Mouse (Mus musculus): Measurements from ENCODE around the gene Ppp3ca. TPM values are rescaled to one million over a fixed set of nuclear protein-coding genes. Genes with fewer than 3 reads are reported as not detected.
A peak's percentile ranks its signal among the peaks of the same experiment; 100 is the strongest.

Ppp3ca gene
- total RNA-seq (2014; rRNA removed) (159 and 180 TPM in 2 replicates), polyA plus RNA-seq (2015; fragmentation: Nextera tagmentation; extraction: Ambion mirVana) (161 and 184 TPM in 2 replicates)

- DNase-seq (ENCODE audit: low spot score) (no peak), ATAC-seq (ENCODE audit: low FRiP score) (no peak)
- 1% methylated on average over 15 of the region's 43 CpGs for WGBS
- peak within 1 kb of the TSS; percentile 95 for H3K27ac ChIP-seq (ENCODE audit: low read depth, low read length)
- no peak; the same call in 1 of the 2 replicates for TF ChIP-seq CTCF (IDR thresholded peaks at IDR 0.05)
- H3K4me3 ChIP-seq (ENCODE audit: low read depth, low read length) = peak within 1 kb of the TSS; percentile 96
- no peaks in the 10 kb centered on the region for H3K27me3 ChIP-seq (ENCODE audit: insufficient read depth, low read length)
- H3K36me3 ChIP-seq (ENCODE audit: insufficient read depth, low read length) = no peaks in the 10 kb centered on the region
- H3K9ac ChIP-seq (replicated peaks; ENCODE audit: low read length, poor library complexity, severe bottlenecking) = peak within 1 kb of the TSS; percentile 93
- H3K4me2 ChIP-seq (ENCODE audit: low read depth, low read length, poor library complexity, severe bottlenecking) = peak within 1 kb of the TSS; percentile 80
- no peaks in the 10 kb centered on the region for H3K9me3 ChIP-seq (ENCODE audit: low read length)
- H3K4me1 ChIP-seq (ENCODE audit: insufficient read depth, low read length) = 0 out of 2 replicates have a peak, but pooled peaks cover 2% of the 10 kb centered on the region
Observed at GRCm38 (mm10) chr3:136670110-136670359, at the start of gene Ppp3ca. Ppp3ca (plus strand) TSS chr3:136670124.

- Histone ChIP-seq H3K27ac (ENCODE audit: low read depth, low read length) (no peak overlapping the region), H3K27me3 (ENCODE audit: insufficient read depth, low read length) (no peaks in the 10 kb centered on the region), H3K4me3 (ENCODE audit: low read depth, low read length) (no peak overlapping the region), H3K36me3 (ENCODE audit: insufficient read depth, low read length) (no peaks in the 10 kb centered on the region), H3K4me1 (ENCODE audit: insufficient read depth, low read length) (no peaks in the 10 kb centered on the region), H3K4me2 (ENCODE audit: low read depth, low read length, poor library complexity, severe bottlenecking) (no peak overlapping the region), H3K9me3 (ENCODE audit: low read length) (no peaks in the 10 kb centered on the region), H3K9ac (replicated peaks; ENCODE audit: low read length, poor library complexity, severe bottlenecking) (no peak overlapping the region)
- no peak for TF ChIP-seq CTCF (IDR thresholded peaks at IDR 0.05)
- no peak for DNase-seq (ENCODE audit: low spot score)
- 75% methylated on average over 5 of the region's 5 CpGs for WGBS
- no peak for ATAC-seq (ENCODE audit: low FRiP score)
Observed at GRCm38 (mm10) chr3:136640544-136641230, 29.2 kb upstream of the Ppp3ca start.

GRCm38 (mm10) chr3:136650966-136651365, 19.0 kb upstream of the Ppp3ca start:
- H3K36me3 ChIP-seq (ENCODE audit: insufficient read depth, low read length) = no peaks in the 10 kb centered on the region
- H3K27me3 ChIP-seq (ENCODE audit: insufficient read depth, low read length) = no peaks in the 10 kb centered on the region
- no peaks in the 10 kb centered on the region for H3K4me1 ChIP-seq (ENCODE audit: insufficient read depth, low read length)
- H3K9me3 ChIP-seq (ENCODE audit: low read length) = no peaks in the 10 kb centered on the region
- WGBS = 67% methylated on average over 4 of the region's 4 CpGs
- H3K4me2 ChIP-seq (ENCODE audit: low read depth, low read length, poor library complexity, severe bottlenecking) = no peak overlapping the region
- TF ChIP-seq CTCF (IDR thresholded peaks at IDR 0.05) = no peak
- no peak overlapping the region for H3K4me3 ChIP-seq (ENCODE audit: low read depth, low read length)
- H3K27ac ChIP-seq (ENCODE audit: low read depth, low read length) = no peak overlapping the region
- no peak overlapping the region for H3K9ac ChIP-seq (replicated peaks; ENCODE audit: low read length, poor library complexity, severe bottlenecking)
- DNase-seq (ENCODE audit: low spot score) (no peak), ATAC-seq (ENCODE audit: low FRiP score) (no peak)

- 9% methylated on average over 6 of the region's 6 CpGs for WGBS
Observed at GRCm38 (mm10) chr3:136651496-136651895, 18.4 kb upstream of the Ppp3ca start.

GRCm38 (mm10) chr3:136656460-136657035, 13.4 kb upstream of the Ppp3ca start:
- ATAC-seq (ENCODE audit: low FRiP score) = no peak
- Histone ChIP-seq H3K4me2 (ENCODE audit: low read depth, low read length, poor library complexity, severe bottlenecking) (no peak overlapping the region), H3K4me3 (ENCODE audit: low read depth, low read length) (no peak overlapping the region), H3K9ac (replicated peaks; ENCODE audit: low read length, poor library complexity, severe bottlenecking) (no peak overlapping the region), H3K27me3 (ENCODE audit: insufficient read depth, low read length) (no peaks in the 10 kb centered on the region), H3K27ac (ENCODE audit: low read depth, low read length) (no peak overlapping the region), H3K36me3 (ENCODE audit: insufficient read depth, low read length) (no peaks in the 10 kb centered on the region), H3K4me1 (ENCODE audit: insufficient read depth, low read length) (no peaks in the 10 kb centered on the region), H3K9me3 (ENCODE audit: low read length) (no peaks in the 10 kb centered on the region)
- 86% methylated on average over 3 of the region's 3 CpGs for WGBS
- no peak for DNase-seq (ENCODE audit: low spot score)
- no peak for TF ChIP-seq CTCF (IDR thresholded peaks at IDR 0.05)

More at GRCm38 (mm10) chr3:136651496-136651895, 18.4 kb upstream of the Ppp3ca start:
- H3K27ac ChIP-seq (ENCODE audit: low read depth, low read length) = no peak overlapping the region
- no peaks in the 10 kb centered on the region for H3K4me1 ChIP-seq (ENCODE audit: insufficient read depth, low read length)
- H3K9me3 ChIP-seq (ENCODE audit: low read length) = no peaks in the 10 kb centered on the region
- H3K4me2 ChIP-seq (ENCODE audit: low read depth, low read length, poor library complexity, severe bottlenecking) = no peak overlapping the region
- ATAC-seq (ENCODE audit: low FRiP score) (no peak), DNase-seq (ENCODE audit: low spot score) (no peak)
- no peak overlapping the region for H3K9ac ChIP-seq (replicated peaks; ENCODE audit: low read length, poor library complexity, severe bottlenecking)
- TF ChIP-seq CTCF (IDR thresholded peaks at IDR 0.05) = no peak
- H3K4me3 ChIP-seq (ENCODE audit: low read depth, low read length) = no peak overlapping the region
- no peaks in the 10 kb centered on the region for H3K36me3 ChIP-seq (ENCODE audit: insufficient read depth, low read length)
- H3K27me3 ChIP-seq (ENCODE audit: insufficient read depth, low read length) = no peaks in the 10 kb centered on the region

DNA sequence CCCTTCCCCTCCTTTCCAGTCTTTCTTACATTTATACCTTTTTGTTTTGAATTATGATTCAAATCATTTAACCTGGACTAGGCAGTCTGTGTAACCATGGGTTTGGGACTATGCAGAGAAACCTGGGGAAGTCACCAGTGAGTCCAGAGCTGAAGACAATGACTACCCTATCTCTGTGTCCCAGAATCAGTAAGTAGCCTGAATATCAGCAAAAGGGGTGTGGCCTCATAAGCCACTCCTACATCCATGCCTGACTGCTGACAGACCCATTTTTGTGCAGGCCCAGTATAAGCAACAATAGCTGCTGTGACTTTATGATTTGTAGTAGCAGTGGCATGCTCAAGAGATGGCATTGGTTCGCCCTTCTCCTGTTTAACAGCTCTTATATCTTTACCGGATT, 11.2 kb upstream of the Ppp3ca start:
- Histone ChIP-seq H3K27ac (ENCODE audit: low read depth, low read length) (no peak overlapping the region), H3K9ac (replicated peaks; ENCODE audit: low read length, poor library complexity, severe bottlenecking) (no peak overlapping the region), H3K4me2 (ENCODE audit: low read depth, low read length, poor library complexity, severe bottlenecking) (no peak overlapping the region), H3K9me3 (ENCODE audit: low read length) (no peaks in the 10 kb centered on the region), H3K27me3 (ENCODE audit: insufficient read depth, low read length) (no peaks in the 10 kb centered on the region), H3K4me1 (ENCODE audit: insufficient read depth, low read length) (no peaks in the 10 kb centered on the region), H3K4me3 (ENCODE audit: low read depth, low read length) (no peak overlapping the region), H3K36me3 (ENCODE audit: insufficient read depth, low read length) (no peaks in the 10 kb centered on the region)
- 92% methylated on average over 2 of the region's 2 CpGs for WGBS
- TF ChIP-seq CTCF (IDR thresholded peaks at IDR 0.05) = no peak
- ATAC-seq (ENCODE audit: low FRiP score) = no peak
- DNase-seq (ENCODE audit: low spot score) = no peak

All from midbrain, postnatal 0 days (tissue).